Mouse (Mus musculus): Measurements from ENCODE around the gene Sh3gl1.

DNA sequence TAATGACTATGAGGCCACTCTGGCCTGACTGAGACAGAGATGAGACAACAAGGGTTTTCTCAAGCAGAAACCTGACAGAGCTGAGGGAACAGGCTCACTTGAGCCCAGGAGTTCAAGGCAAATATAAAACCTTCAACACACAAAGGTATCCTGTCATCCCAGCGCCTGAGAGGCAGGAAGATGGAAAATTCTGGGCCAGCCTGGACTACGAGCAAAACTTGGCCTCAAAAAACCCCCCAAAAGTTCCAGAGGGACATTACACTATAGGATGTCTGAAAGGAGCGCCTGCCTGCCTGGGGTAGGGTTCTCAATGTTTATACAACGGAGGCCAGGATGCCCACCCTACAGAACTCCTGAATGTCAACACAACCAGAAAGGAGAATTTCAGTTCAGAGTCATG lies 1.2 kb downstream of the Sh3gl1 start:
- TF ChIP-seq CTCF (conservative IDR thresholded peaks at IDR 0.05 in 1 of 2, IDR thresholded peaks at IDR 0.05 in 1 of 2; ENCODE audit: low read depth in 2 of 2, low read length in 2 of 2) (no peak), EP300 (IDR thresholded peaks at IDR 0.05; ENCODE audit: low read length) (no peak), POLR2AphosphoS2 (IDR thresholded peaks at IDR 0.05; ENCODE audit: low read depth, low read length) (no peak), POLR2A (IDR thresholded peaks at IDR 0.05; ENCODE audit: low read depth, low read length) (no peak), GABPA (IDR thresholded peaks at IDR 0.05; ENCODE audit: insufficient replicate concordance, low read depth, low read length) (no peak), MAX (IDR thresholded peaks at IDR 0.05; ENCODE audit: low read length) (no peak), ZC3H11A (IDR thresholded peaks at IDR 0.05; ENCODE audit: low read depth, low read length) (no peak), ZNF384 (IDR thresholded peaks at IDR 0.05; ENCODE audit: low read depth, low read length) (no peak), MEF2A (IDR thresholded peaks at IDR 0.05; ENCODE audit: borderline replicate concordance, low read depth, low read length) (no peak), MYC (IDR thresholded peaks at IDR 0.05; ENCODE audit: low read depth, low read length) (no peak), MAZ (IDR thresholded peaks at IDR 0.05; ENCODE audit: low read depth, low read length) (no peak), HCFC1 (IDR thresholded peaks at IDR 0.05; ENCODE audit: low read depth, low read length) (no peak), CHD2 (IDR thresholded peaks at IDR 0.05; ENCODE audit: low read length) (no peak), ZMIZ1 (IDR thresholded peaks at IDR 0.05; ENCODE audit: low read depth, low read length) (no peak)
